Mouse (Mus musculus) CH12.LX (cell line): ENCODE measurements around the gene Il17re. TPM values are rescaled to one million over a fixed set of nuclear protein-coding genes. Genes with fewer than 3 reads are reported as not detected.

Experiments used
- DNase-seq: peaks from one replicate; pipeline ENCODE4 v3.0.0-alpha.2; 2013; ENCODE audit errors: extremely low read depth
- H3K27ac ChIP-seq: 2 replicates; pipeline ENCODE4 v1.5.1; 2012; ENCODE audit warnings: low read depth, mild to moderate bottlenecking, control low read depth, moderate library complexity; ENCODE audit not compliant: insufficient read depth
- H3K27me3 ChIP-seq: replicated peaks from 2 replicates; pipeline ENCODE3; 2012; ENCODE audit warnings: inconsistent platforms
- H3K36me3 ChIP-seq, 2 experiments: replicated peaks in 1 of 2; 2 replicates each; pipeline versions ENCODE3 to v1.6.1; 2012; ENCODE audit warnings: inconsistent platforms in 1 of 2, low read length in 1 of 2, mild to moderate bottlenecking in 1 of 2, mixed read lengths in 1 of 2, moderate library complexity in 1 of 2; ENCODE audit not compliant: control insufficient read depth in 1 of 2, insufficient read depth in 1 of 2
- H3K4me1 ChIP-seq, 2 experiments: 2 replicates each; pipeline ENCODE4 v1.6.1; 2012; ENCODE audit warnings: inconsistent platforms in 1 of 2, moderate library complexity in 1 of 2; ENCODE audit not compliant: insufficient read depth in 2 of 2, control insufficient read depth in 1 of 2
- H3K4me2 ChIP-seq: 2 replicates; pipeline ENCODE4 v1.6.1; 2012; ENCODE audit warnings: low read depth, mild to moderate bottlenecking, control low read depth; ENCODE audit not compliant: poor library complexity, insufficient read depth, severe bottlenecking
- H3K4me3 ChIP-seq, 3 experiments: fragments of 150-350 bp in 1 of 3; sonication (generic) in 1 of 3; replicated peaks in 1 of 3; 2 replicates each; pipeline versions ENCODE3 to v1.5.1; 2011 to 2012; ENCODE audit warnings: low read depth in 2 of 3, low read length in 2 of 3, mild to moderate bottlenecking in 2 of 3, moderate library complexity in 2 of 3, control low read depth in 1 of 3, improper control_type of control experiment in 1 of 3, inconsistent platforms in 1 of 3, mixed read lengths in 1 of 3; ENCODE audit not compliant: poor library complexity in 1 of 3
- H3K79me2 ChIP-seq: replicated peaks from 2 replicates; pipeline ENCODE4 v1.6.1; 2012; ENCODE audit warnings: mild to moderate bottlenecking, moderate library complexity; ENCODE audit not compliant: control insufficient read depth, poor library complexity, insufficient read depth, severe bottlenecking; ENCODE audit errors: extremely low read depth
- H3K9ac ChIP-seq: 2 replicates; pipeline ENCODE4 v1.6.1; 2012; ENCODE audit warnings: low read depth, mild to moderate bottlenecking, control low read depth, moderate library complexity; ENCODE audit not compliant: insufficient read depth
- H3K9me3 ChIP-seq: replicated peaks from 2 replicates; pipeline ENCODE3; 2012; ENCODE audit warnings: low read length, inconsistent platforms, mixed read lengths
- BHLHE40 ChIP-seq: IDR thresholded peaks from 2 replicates; pipeline ENCODE4 v1.6.1; 2011; ENCODE audit warnings: mild to moderate bottlenecking, low read depth, low read length, improper control_type of control experiment
- CTCF ChIP-seq, 2 experiments: IDR thresholded peaks in 1 of 2; conservative IDR thresholded peaks in 1 of 2; 2 replicates each; pipeline ENCODE4 v1.5.1; 2011 to 2012; ENCODE audit warnings: low read depth in 2 of 2, low read length in 2 of 2, improper control_type of control experiment in 1 of 2, inconsistent platforms in 1 of 2, mild to moderate bottlenecking in 1 of 2, moderate library complexity in 1 of 2
- E2F4 ChIP-seq: IDR thresholded peaks from 2 replicates; pipeline ENCODE4 v1.6.1; 2011; ENCODE audit warnings: low read depth, low read length, improper control_type of control experiment; ENCODE audit not compliant: insufficient replicate concordance
- ELF1 ChIP-seq: IDR thresholded peaks from 2 replicates; pipeline ENCODE4 v1.6.1; 2014; ENCODE audit warnings: low read depth, mild to moderate bottlenecking, inconsistent platforms, low read length, improper control_type of control experiment
- EP300 ChIP-seq: IDR thresholded peaks from 2 replicates; pipeline ENCODE4 v1.6.1; 2011; ENCODE audit warnings: low read length, improper control_type of control experiment
- ETS1 ChIP-seq: conservative IDR thresholded peaks from 2 replicates; pipeline ENCODE4 v1.6.1; 2012; ENCODE audit warnings: low read depth, mild to moderate bottlenecking, inconsistent platforms, low read length, improper control_type of control experiment, moderate library complexity
- GABPA ChIP-seq: IDR thresholded peaks from 2 replicates; pipeline ENCODE4 v1.6.1; 2012; ENCODE audit warnings: low read depth, low read length, improper control_type of control experiment, inconsistent platforms; ENCODE audit not compliant: insufficient replicate concordance
- HCFC1 ChIP-seq: IDR thresholded peaks from 2 replicates; pipeline ENCODE4 v1.6.1; 2012; ENCODE audit warnings: low read depth, mild to moderate bottlenecking, inconsistent platforms, low read length, improper control_type of control experiment
- IRF4 ChIP-seq: IDR thresholded peaks from 2 replicates; pipeline ENCODE4 v1.6.1; 2014; ENCODE audit warnings: low read depth, mild to moderate bottlenecking, inconsistent platforms, low read length, improper control_type of control experiment
- JUN ChIP-seq: IDR thresholded peaks from 2 replicates; pipeline ENCODE4 v1.6.1; 2011; ENCODE audit warnings: low read depth, mild to moderate bottlenecking, low read length, improper control_type of control experiment, moderate library complexity; ENCODE audit not compliant: insufficient read depth
- JUND ChIP-seq: conservative IDR thresholded peaks from 2 replicates; pipeline ENCODE4 v1.6.1; 2011; ENCODE audit warnings: low read depth, low read length, improper control_type of control experiment
- MAFK ChIP-seq: IDR thresholded peaks from 2 replicates; pipeline ENCODE4 v1.6.1; 2011; ENCODE audit warnings: low read length, improper control_type of control experiment; ENCODE audit not compliant: insufficient replicate concordance
- MAX ChIP-seq: IDR thresholded peaks from 2 replicates; pipeline ENCODE4 v1.6.1; 2011; ENCODE audit warnings: low read length, improper control_type of control experiment
- MAZ ChIP-seq: IDR thresholded peaks from 2 replicates; pipeline ENCODE4 v1.6.1; 2012; ENCODE audit warnings: low read depth, mild to moderate bottlenecking, inconsistent platforms, low read length, improper control_type of control experiment, moderate library complexity
- MEF2A ChIP-seq: IDR thresholded peaks from 2 replicates; pipeline ENCODE4 v1.6.1; 2014; ENCODE audit warnings: low read depth, mild to moderate bottlenecking, inconsistent platforms, low read length, improper control_type of control experiment, borderline replicate concordance
- MXI1 ChIP-seq: IDR thresholded peaks from 2 replicates; pipeline ENCODE4 v1.6.1; 2011; ENCODE audit warnings: mild to moderate bottlenecking, low read depth, low read length, improper control_type of control experiment
- MYC ChIP-seq: IDR thresholded peaks from 2 replicates; pipeline ENCODE4 v1.6.1; 2011; ENCODE audit warnings: low read depth, mild to moderate bottlenecking, improper control_type of control experiment, low read length
- NELFE ChIP-seq: IDR thresholded peaks from 2 replicates; pipeline ENCODE4 v1.6.1; 2011; ENCODE audit warnings: low read depth, low read length, improper control_type of control experiment
- NRF1 ChIP-seq: IDR thresholded peaks from 2 replicates; pipeline ENCODE4 v1.6.1; 2014; ENCODE audit warnings: low read depth, mild to moderate bottlenecking, inconsistent platforms, low read length, improper control_type of control experiment, moderate library complexity
- POLR2A ChIP-seq: IDR thresholded peaks from 2 replicates; pipeline ENCODE4 v1.6.1; 2011; ENCODE audit warnings: low read depth, mild to moderate bottlenecking, improper control_type of control experiment, low read length
- POLR2AphosphoS2 ChIP-seq: IDR thresholded peaks from 2 replicates; pipeline ENCODE4 v1.6.1; 2011; ENCODE audit warnings: low read depth, low read length, improper control_type of control experiment
- RCOR1 ChIP-seq: conservative IDR thresholded peaks from 2 replicates; pipeline ENCODE4 v1.6.1; 2012; ENCODE audit warnings: low read depth, mild to moderate bottlenecking, inconsistent platforms, low read length, improper control_type of control experiment
- SIN3A ChIP-seq: IDR thresholded peaks from 2 replicates; pipeline ENCODE4 v1.6.1; 2012; ENCODE audit warnings: low read length, improper control_type of control experiment, inconsistent platforms
- TBP ChIP-seq: conservative IDR thresholded peaks from 2 replicates; pipeline ENCODE4 v1.6.1; 2011; ENCODE audit warnings: low read depth, low read length, improper control_type of control experiment
- USF1 ChIP-seq: IDR thresholded peaks from 2 replicates; pipeline ENCODE4 v1.6.1; 2014; ENCODE audit warnings: low read depth, mild to moderate bottlenecking, inconsistent platforms, low read length, improper control_type of control experiment
- USF2 ChIP-seq: conservative IDR thresholded peaks from 2 replicates; pipeline ENCODE4 v1.6.1; 2011; ENCODE audit warnings: low read depth, low read length, improper control_type of control experiment
- ZC3H11A ChIP-seq: IDR thresholded peaks from 2 replicates; pipeline ENCODE4 v1.6.1; 2012; ENCODE audit warnings: low read depth, mild to moderate bottlenecking, inconsistent platforms, low read length, improper control_type of control experiment
- ZMIZ1 ChIP-seq: IDR thresholded peaks from 2 replicates; pipeline ENCODE4 v1.6.1; 2012; ENCODE audit warnings: low read depth, mild to moderate bottlenecking, inconsistent platforms, low read length, improper control_type of control experiment
- ZNF384 ChIP-seq: IDR thresholded peaks from 2 replicates; pipeline ENCODE4 v1.6.1; 2012; ENCODE audit warnings: low read depth, low read length, improper control_type of control experiment, inconsistent platforms
- dilution Hi-C: fragments of 300-500 bp; cut with MboI; formaldehyde crosslinking; loops from 2 replicates; pipeline ENCODE4 v1.14.3; 2020; ENCODE audit warnings: low sequenced_read_pairs; ENCODE audit not compliant: extremely low pct_unique_long_range_greater_than_20kb, extremely low pct_ligation_motif_present
- in situ Hi-C: fragments of 300-500 bp; cut with MboI; formaldehyde crosslinking; loops from 3 replicates; pipeline ENCODE4 v1.14.3; 2019; ENCODE audit warnings: low sequenced_read_pairs, low pct_ligation_motif_present, low pct_unique_long_range_greater_than_20kb, mixed read lengths
- polyA plus RNA-seq: library from polyadenylated mRNA; unstranded; fragments of >175 nt; gene quantifications from 2 replicates; pipeline ENCODE4 v1.2.1, GENCODE M21; 2012; ENCODE audit warnings: low read depth; ENCODE audit not compliant: insufficient read length
- total RNA-seq, 2 experiments: library from RNA; depleted of rRNA; stranded (reverse); fragments of 300-350 nt in 1 of 2; fragments of >200 nt in 1 of 2; gene quantifications; 2 replicates each; pipeline ENCODE4 v1.2.3; 2012 to 2014

Gene Il17re
- total and polyA plus RNA-seq, 3 experiments, result 0.13 TPM; not detected in 1

GRCm38 (mm10) chr6:113514600-113514999 lies 56.3 kb downstream of the Il17re start:
- TF ChIP-seq BHLHE40, result no peak
- TF ChIP-seq MYC, result no peak
- no peak for TF ChIP-seq NRF1
- no peak for TF ChIP-seq JUN
- TF ChIP-seq CTCF (conservative IDR thresholded peaks at IDR 0.05 in 1 of 2, IDR thresholded peaks at IDR 0.05 in 1 of 2; ENCODE audit: low read depth in 2 of 2, low read length in 2 of 2), result no peak
- TF ChIP-seq EP300, result no peak
- no peak for TF ChIP-seq POLR2A
- TF ChIP-seq NELFE, result no peak
- no peak for TF ChIP-seq ZNF384
- no peak for TF ChIP-seq GABPA
- TF ChIP-seq MAFK, result no peak
- no peak for TF ChIP-seq MEF2A
- TF ChIP-seq IRF4, result no peak
- no peak for TF ChIP-seq ZC3H11A
- TF ChIP-seq HCFC1, result no peak
- TF ChIP-seq SIN3A, result no peak
- no peak for TF ChIP-seq ELF1
- Histone ChIP-seq H3K27me3 (no peaks in the 10 kb centered on the region), H3K27ac (no peak overlapping the region), H3K79me2 (no peaks in the 10 kb centered on the region), H3K9me3 (no peaks in the 10 kb centered on the region), H3K4me1 (no peaks in the 10 kb centered on the region), H3K36me3 (peaks cover 54 to 84% of the 10 kb centered on the region in 2 experiments), H3K4me3 (no peak overlapping the region), H3K4me2 (no peak overlapping the region), H3K9ac (no peak overlapping the region)
- in situ Hi-C loops, result no loop called here
- no peak for DNase-seq
- dilution Hi-C loops, result no loop called here

GRCm38 (mm10) chr6:113517434-113518080 lies 59.3 kb downstream of the Il17re start:
- no peak for DNase-seq
- dilution Hi-C loops, result no loop called here
- no peak overlapping the region for H3K4me3 ChIP-seq
- H3K79me2 ChIP-seq, result no peaks in the 10 kb centered on the region; the same call in 1 of the 2 replicates
- H3K4me2 ChIP-seq, result no peak overlapping the region
- in situ Hi-C loops, result no loop called here
- no peak overlapping the region for H3K9ac ChIP-seq
- TF ChIP-seq RCOR1 (no peak), EP300 (no peak), MXI1 (no peak), GABPA (no peak), HCFC1 (no peak), MAZ (no peak), USF1 (no peak), TBP (no peak), ETS1 (no peak), E2F4 (no peak), BHLHE40 (no peak), USF2 (no peak), JUND (no peak), ZMIZ1 (no peak), ELF1 (no peak), MAX (no peak), POLR2A (no peak), JUN (no peak), POLR2AphosphoS2 (no peak)
- no peak overlapping the region for H3K27ac ChIP-seq
- H3K9me3 ChIP-seq, result no peaks in the 10 kb centered on the region
- H3K36me3 ChIP-seq, result peaks cover 71 to 98% of the 10 kb centered on the region in 2 experiments
- H3K4me1 ChIP-seq, result peaks cover 0 to 7% of the 10 kb centered on the region in 2 experiments; a peak in 2 of 4 replicates
- no peaks in the 10 kb centered on the region for H3K27me3 ChIP-seq
